Mouse (Mus musculus) heart, embryonic 11.5 days (tissue): ENCODE measurements around the gene Me3. TPM values are rescaled to one million over a fixed set of nuclear protein-coding genes. Genes with fewer than 3 reads are reported as not detected.

Experiments
- ATAC-seq: fragments of 200-750 bp; cut with Nextera tagmentation; replicated peaks from 2 replicates; pipeline ENCODE4 v1.8.0; 2017; ENCODE audit warnings: moderate library complexity; ENCODE audit not compliant: insufficient number of reproducible peaks, low FRiP score, low TSS enrichment
- H3K27ac ChIP-seq: fragments of 300-500 bp; sonication (generic); 2 replicates; pipeline ENCODE4 v1.5.1; 2014; ENCODE audit warnings: mild to moderate bottlenecking, low read depth, low read length
- H3K27me3 ChIP-seq: fragments of 300-500 bp; sonication (generic); 2 replicates; pipeline ENCODE4 v1.6.1; 2014; ENCODE audit warnings: mild to moderate bottlenecking, low read length, mixed read lengths; ENCODE audit not compliant: control insufficient read depth, insufficient read depth
- H3K36me3 ChIP-seq: fragments of 300-500 bp; sonication (generic); 2 replicates; pipeline ENCODE4 v1.6.1; 2014; ENCODE audit warnings: mild to moderate bottlenecking, low read length, moderate library complexity, mixed read lengths; ENCODE audit not compliant: control insufficient read depth, insufficient read depth
- H3K4me1 ChIP-seq: fragments of 300-500 bp; sonication (generic); 2 replicates; pipeline ENCODE4 v1.6.1; 2014; ENCODE audit warnings: low read length; ENCODE audit not compliant: control insufficient read depth, insufficient read depth
- H3K4me2 ChIP-seq: fragments of 300-500 bp; sonication (generic); 2 replicates; pipeline ENCODE4 v1.6.1; 2014; ENCODE audit warnings: mild to moderate bottlenecking, moderate library complexity
- H3K4me3 ChIP-seq: fragments of 300-500 bp; sonication (generic); 2 replicates; pipeline ENCODE4 v1.5.1; 2014; ENCODE audit warnings: low read depth, low read length
- H3K9ac ChIP-seq: fragments of 300-500 bp; sonication (generic); 2 replicates; pipeline ENCODE4 v1.6.1; 2014; ENCODE audit warnings: mild to moderate bottlenecking, low read depth, low read length, moderate library complexity
- H3K9me3 ChIP-seq: fragments of 300-500 bp; sonication (generic); replicated peaks from 2 replicates; pipeline ENCODE4 v1.6.1; 2016; ENCODE audit warnings: low read length; ENCODE audit not compliant: control insufficient read depth
- WGBS: fragments of 180-500 bp; shearing (Covaris S2); extraction: QIAGEN DNeasy Blood & Tissue Kit; methylation state at CpG from one replicate; pipeline ENCODE4 v1.1.7; 2014; ENCODE audit not compliant: insufficient replicate concordance; 5-methylcytosine and 5-hydroxymethylcytosine counted together
- polyA plus RNA-seq: library from polyadenylated mRNA; unstranded; fragments of >200 nt; fragmentation: Nextera tagmentation; extraction: Ambion mirVana; gene quantifications from 2 replicates; pipeline ENCODE4 v1.2.1, GENCODE M21; 2014

The Me3 gene
- polyA plus RNA-seq, 1 experiment from 2014 or later, result 2.6 TPM

DNA sequence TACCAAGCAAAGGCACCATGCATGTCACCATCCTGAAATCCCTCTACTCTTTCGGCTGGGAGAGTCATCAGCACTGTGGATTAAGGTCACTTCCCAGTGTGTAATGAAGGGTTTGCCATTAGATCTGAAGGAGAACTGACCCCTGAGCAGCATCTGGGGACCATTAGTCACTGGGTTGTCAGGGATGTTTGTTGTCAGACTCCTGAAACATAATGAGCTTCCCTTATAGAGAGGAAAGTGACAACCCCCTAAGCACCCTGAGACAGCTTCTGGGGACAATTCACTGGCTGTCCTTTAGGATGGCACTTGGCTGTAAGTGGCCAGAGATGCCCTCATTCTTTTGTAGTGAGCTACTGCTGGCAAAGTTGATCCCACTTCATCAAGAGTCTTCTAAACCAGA, 68.3 kb downstream of the Me3 start:
- H3K27ac ChIP-seq, result no peak overlapping the region
- no peaks in the 10 kb centered on the region for H3K36me3 ChIP-seq
- no peak for ATAC-seq
- H3K4me1 ChIP-seq, result 0 out of 2 replicates have a peak, but pooled peaks cover 5% of the 10 kb centered on the region
- H3K9ac ChIP-seq, result no peak overlapping the region
- 34% methylated on average over 1 of the region's 1 CpGs for WGBS
- no peak overlapping the region for H3K4me2 ChIP-seq
- no peaks in the 10 kb centered on the region for H3K27me3 ChIP-seq
- no peaks in the 10 kb centered on the region for H3K9me3 ChIP-seq
- H3K4me3 ChIP-seq, result no peak overlapping the region

DNA sequence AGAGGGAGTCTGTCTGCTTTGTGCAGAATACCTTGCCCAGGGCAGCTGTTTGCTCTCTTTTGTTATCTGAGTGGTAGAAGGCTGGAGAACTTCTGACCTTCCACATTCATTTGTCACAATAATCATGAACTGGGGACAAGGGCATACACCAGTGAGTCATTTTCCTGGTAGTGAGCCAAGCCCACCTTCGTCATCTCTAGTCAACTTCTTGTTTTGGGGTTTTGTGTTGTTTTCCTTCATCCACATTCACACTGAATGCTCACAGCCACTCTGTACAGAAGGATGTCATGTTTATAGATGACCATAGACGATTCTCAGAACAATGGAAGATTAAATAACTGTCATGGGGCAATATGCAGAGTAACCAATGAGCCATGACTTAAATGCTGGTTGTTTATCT, 78.6 kb downstream of the Me3 start:
- Histone ChIP-seq H3K9ac (no peak overlapping the region), H3K4me1 (no peaks in the 10 kb centered on the region), H3K4me3 (no peak overlapping the region), H3K4me2 (no peak overlapping the region), H3K27me3 (no peaks in the 10 kb centered on the region), H3K36me3 (no peaks in the 10 kb centered on the region), H3K9me3 (no peaks in the 10 kb centered on the region), H3K27ac (no peak overlapping the region)
- 55% methylated on average over 2 of the region's 2 CpGs for whole genome bisulfite sequencing
- ATAC-seq, result no peak

DNA sequence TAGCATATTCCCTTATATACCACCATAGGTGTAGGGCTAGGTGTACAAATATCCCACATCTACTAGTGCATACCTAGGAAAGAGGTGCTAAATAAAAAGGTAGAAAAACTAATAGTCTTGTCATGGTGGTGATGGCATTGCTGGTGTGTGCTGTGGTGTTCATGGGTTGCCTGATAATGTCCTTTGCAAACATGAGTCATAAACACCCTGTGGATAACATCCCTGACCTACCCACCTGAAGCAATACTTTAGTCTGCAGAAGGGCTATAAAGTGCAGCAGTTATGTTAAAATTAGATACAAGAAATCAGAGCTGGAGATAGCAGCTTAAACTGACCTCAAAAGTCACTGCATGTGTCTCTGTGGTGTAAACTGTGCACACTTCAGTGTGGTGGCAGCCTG, 80.9 kb downstream of the Me3 start:
- no peak for ATAC-seq
- Histone ChIP-seq H3K27ac (no peak overlapping the region), H3K4me3 (no peak overlapping the region), H3K4me2 (no peak overlapping the region), H3K9me3 (no peaks in the 10 kb centered on the region), H3K36me3 (no peaks in the 10 kb centered on the region), H3K9ac (no peak overlapping the region), H3K4me1 (no peaks in the 10 kb centered on the region), H3K27me3 (no peaks in the 10 kb centered on the region)

DNA sequence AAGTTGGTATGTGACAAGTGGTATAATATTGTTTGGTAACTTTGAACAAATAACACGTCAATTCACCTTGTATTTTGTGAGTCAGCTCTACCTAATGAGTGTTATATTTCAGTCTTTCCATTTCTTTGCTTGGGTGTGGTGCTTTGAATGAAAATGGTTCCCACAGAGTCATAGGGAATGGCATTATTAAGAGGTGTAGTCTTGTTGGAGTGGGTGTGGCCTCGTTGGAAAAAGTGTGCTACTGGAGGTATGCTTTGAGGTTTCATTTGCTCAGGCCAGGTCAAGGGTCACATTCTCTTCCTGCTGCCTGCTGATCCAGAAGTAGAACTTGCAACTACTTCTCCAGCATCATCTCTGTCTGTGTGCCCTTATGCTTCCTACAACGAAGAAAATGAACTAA, 84.0 kb downstream of the Me3 start:
- H3K4me2 ChIP-seq, result no peak overlapping the region
- no peak overlapping the region for H3K9ac ChIP-seq
- ATAC-seq, result no peak
- H3K27me3 ChIP-seq, result no peaks in the 10 kb centered on the region
- WGBS, result 78% methylated on average over 3 of the region's 3 CpGs
- H3K9me3 ChIP-seq, result no peaks in the 10 kb centered on the region
- no peaks in the 10 kb centered on the region for H3K36me3 ChIP-seq
- no peak overlapping the region for H3K4me3 ChIP-seq
- H3K4me1 ChIP-seq, result no peaks in the 10 kb centered on the region
- H3K27ac ChIP-seq, result no peak overlapping the region

DNA sequence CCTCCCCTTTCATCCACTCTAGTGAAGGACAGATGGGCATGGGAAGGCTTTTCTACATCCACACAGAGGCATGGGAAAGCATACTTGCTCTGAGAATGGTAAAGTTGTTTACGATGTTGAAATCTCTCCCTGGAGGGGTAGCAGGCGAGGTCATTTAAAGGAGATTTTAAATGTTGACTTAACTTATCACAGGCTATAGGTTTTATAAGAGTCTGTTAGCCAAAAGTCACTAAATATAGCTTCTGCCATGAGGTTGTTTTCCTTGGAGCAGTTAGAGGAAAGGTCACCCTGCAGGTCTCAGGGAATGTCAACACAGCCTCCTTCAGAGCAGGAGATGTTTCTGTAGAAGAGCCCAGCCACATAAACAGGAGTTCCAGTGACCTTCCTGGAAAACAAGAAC, 85.3 kb downstream of the Me3 start:
- Histone ChIP-seq H3K27ac (no peak overlapping the region), H3K9ac (no peak overlapping the region), H3K4me3 (no peak overlapping the region), H3K27me3 (no peaks in the 10 kb centered on the region), H3K36me3 (no peaks in the 10 kb centered on the region), H3K4me1 (no peaks in the 10 kb centered on the region), H3K4me2 (no peak overlapping the region), H3K9me3 (no peaks in the 10 kb centered on the region)
- 39% methylated on average over 2 of the region's 2 CpGs for WGBS
- no peak for ATAC-seq

DNA sequence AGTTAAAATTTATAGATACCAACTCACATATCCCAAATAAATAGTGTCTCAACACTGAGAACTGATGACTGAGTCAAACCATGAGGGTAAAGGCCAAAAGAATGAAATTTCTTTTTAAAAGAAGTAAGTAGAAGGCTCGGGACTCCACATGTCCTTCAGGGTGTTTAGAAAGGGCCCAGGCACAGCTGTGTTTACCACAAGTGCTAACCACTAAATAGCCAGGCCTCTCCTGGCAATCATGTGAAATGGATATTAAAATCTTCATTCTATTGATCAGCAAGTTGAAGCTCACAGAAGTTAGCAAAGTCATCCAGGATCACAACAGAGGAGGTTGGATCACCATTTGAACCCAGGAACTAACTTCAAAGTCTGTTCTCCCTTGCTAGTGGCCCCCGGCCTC, 86.1 kb downstream of the Me3 start:
- Histone ChIP-seq H3K27me3 (no peaks in the 10 kb centered on the region), H3K4me1 (no peaks in the 10 kb centered on the region), H3K4me2 (no peak overlapping the region), H3K27ac (no peak overlapping the region), H3K4me3 (no peak overlapping the region), H3K9ac (no peak overlapping the region), H3K9me3 (no peaks in the 10 kb centered on the region), H3K36me3 (no peaks in the 10 kb centered on the region)
- ATAC-seq, result no peak
- 61% methylated on average over 2 of the region's 2 CpGs for WGBS

DNA sequence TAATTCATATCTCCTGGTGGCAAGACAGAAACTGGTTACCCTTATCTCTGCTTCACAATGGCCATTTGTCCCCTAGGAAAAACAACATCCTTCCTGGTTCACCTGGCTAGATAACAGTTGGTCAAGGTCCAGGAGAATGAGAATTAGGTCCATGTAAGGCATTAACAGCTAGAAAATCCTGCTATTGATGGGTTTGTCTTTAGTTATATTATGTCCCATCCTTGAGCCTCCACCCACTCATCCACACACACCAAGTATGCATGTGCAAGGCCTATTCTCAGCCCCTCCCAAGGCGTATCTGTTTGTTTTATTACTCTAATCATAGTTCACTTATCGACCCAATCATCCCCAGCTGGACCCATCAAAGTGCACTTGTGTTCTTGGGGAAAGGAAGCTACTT, 88.1 kb downstream of the Me3 start:
- Histone ChIP-seq H3K27me3 (no peaks in the 10 kb centered on the region), H3K4me2 (no peak overlapping the region), H3K9me3 (no peaks in the 10 kb centered on the region), H3K9ac (no peak overlapping the region), H3K36me3 (no peaks in the 10 kb centered on the region), H3K4me1 (no peaks in the 10 kb centered on the region), H3K27ac (no peak overlapping the region), H3K4me3 (no peak overlapping the region)
- no peak for ATAC-seq
- WGBS, result 77% methylated on average over 2 of the region's 2 CpGs

DNA sequence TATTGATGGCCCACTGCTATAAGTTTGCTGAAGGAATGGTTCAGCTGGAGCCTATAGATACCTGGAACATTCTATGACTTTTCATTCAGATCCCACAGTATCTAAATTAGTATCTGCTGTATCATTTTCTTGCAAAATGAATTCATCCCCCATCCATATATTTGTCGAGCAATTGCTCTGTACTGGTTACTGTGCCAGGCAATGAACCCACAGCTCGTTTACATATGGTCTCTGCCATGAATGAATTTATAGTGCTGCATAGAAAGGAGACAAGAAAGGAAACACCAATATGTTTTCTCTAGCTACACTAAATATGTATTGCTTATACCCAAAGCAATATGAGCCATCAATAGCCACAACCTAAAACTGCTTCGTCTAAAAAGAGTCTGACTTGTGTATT, 94.5 kb downstream of the Me3 start:
- no peak for ATAC-seq
- no peak overlapping the region for H3K4me3 ChIP-seq
- H3K27ac ChIP-seq, result no peak overlapping the region
- H3K4me2 ChIP-seq, result no peak overlapping the region
- no peaks in the 10 kb centered on the region for H3K4me1 ChIP-seq
- no peaks in the 10 kb centered on the region for H3K27me3 ChIP-seq
- no peaks in the 10 kb centered on the region for H3K36me3 ChIP-seq
- H3K9me3 ChIP-seq, result no peaks in the 10 kb centered on the region
- WGBS, result 80% methylated on average over 3 of the region's 3 CpGs
- H3K9ac ChIP-seq, result no peak overlapping the region

DNA sequence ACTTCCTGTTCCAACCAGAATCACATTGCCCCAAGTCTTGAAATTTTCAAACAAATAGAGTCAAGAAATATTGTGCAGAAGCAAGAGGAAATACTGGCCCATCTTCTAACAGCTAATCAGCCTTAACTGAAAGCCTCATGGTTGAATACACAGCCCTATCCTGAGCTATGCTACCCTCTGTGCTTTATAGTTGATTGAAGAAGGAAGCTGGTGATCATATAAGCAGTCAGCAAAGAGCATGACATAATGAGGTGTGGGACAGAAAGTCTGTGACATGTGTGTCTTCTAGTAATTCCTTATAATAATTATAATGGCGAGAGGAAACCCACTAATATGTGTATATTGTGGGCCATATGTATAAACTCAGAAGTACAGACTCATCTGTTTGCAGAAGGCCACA, 95.4 kb downstream of the Me3 start:
- no peaks in the 10 kb centered on the region for H3K9me3 ChIP-seq
- no peak overlapping the region for H3K9ac ChIP-seq
- no peaks in the 10 kb centered on the region for H3K27me3 ChIP-seq
- no peak for ATAC-seq
- no peaks in the 10 kb centered on the region for H3K36me3 ChIP-seq
- H3K4me3 ChIP-seq, result no peak overlapping the region
- H3K4me1 ChIP-seq, result no peaks in the 10 kb centered on the region
- 68% methylated on average over 1 of the region's 1 CpGs for WGBS
- no peak overlapping the region for H3K27ac ChIP-seq
- H3K4me2 ChIP-seq, result no peak overlapping the region
